In genomic region chr7:37484946-37485345, GRCm38 (mm10) we compare ENCODE assay signal across 27 mouse cellular contexts.
DNase-seq lines count a peak whose midpoint lies in the region; ATAC-seq lines count a peak whose summit lies in the region.
"Had no signal": no experiment of that assay in that cellular context is flagged by ENCODE, and none has a peak within 500 bp of the region (broad histone marks: within the 10 kb centered on the region; RNA-seq: fewer than 3 reads in every experiment).

No protein-coding gene starts in this region.

- no peak overlapping the region for H3K4me3 ChIP-seq in embryonic facial prominence, embryonic 11.5 days (ENCODE audit: low read depth, low read length)
- H3K4me3 ChIP-seq in embryonic facial prominence, embryonic 10.5 days: no peak overlapping the region
- H3K4me3 ChIP-seq in embryonic facial prominence, embryonic 14.5 days (ENCODE audit: low read depth, low read length): no peak overlapping the region
- H3K4me3 ChIP-seq: embryonic facial prominence, embryonic 13.5 days; forebrain, embryonic 13.5 days; forebrain, embryonic 15.5 days had no signal

- H3K27me3 ChIP-seq in embryonic facial prominence, embryonic 11.5 days (ENCODE audit: control insufficient read depth, insufficient read depth, low read length): no peaks in the 10 kb centered on the region
- H3K27me3 ChIP-seq in embryonic facial prominence, embryonic 10.5 days (replicated peaks; ENCODE audit: low read depth, poor library complexity, severe bottlenecking): no peaks in the 10 kb centered on the region
- H3K27me3 ChIP-seq in embryonic facial prominence, embryonic 14.5 days (replicated peaks; ENCODE audit: control insufficient read depth, insufficient read depth, low read length): no peaks in the 10 kb centered on the region; the same call in 1 of the 2 replicates
- H3K27me3 ChIP-seq: CH12.LX; embryonic facial prominence, embryonic 13.5 days; forebrain, embryonic 13.5 days; forebrain, embryonic 15.5 days; Patski had no signal

- no peaks in the 10 kb centered on the region for H3K4me1 ChIP-seq in embryonic facial prominence, embryonic 11.5 days (ENCODE audit: control insufficient read depth, insufficient read depth, low read length)
- H3K4me1 ChIP-seq in embryonic facial prominence, embryonic 10.5 days: peaks cover 20% of the 10 kb centered on the region; the same call in 1 of the 2 replicates
- H3K4me1 ChIP-seq in embryonic facial prominence, embryonic 14.5 days (ENCODE audit: control insufficient read depth, insufficient read depth, low read length): no peaks in the 10 kb centered on the region
- H3K4me1 ChIP-seq: embryonic facial prominence, embryonic 13.5 days had no signal

- H3K4me2 ChIP-seq in embryonic facial prominence, embryonic 11.5 days (ENCODE audit: low read depth, low read length): no peak overlapping the region
- H3K4me2 ChIP-seq in embryonic facial prominence, embryonic 14.5 days (ENCODE audit: low read depth, low read length): no peak overlapping the region
- H3K4me2 ChIP-seq: embryonic facial prominence, embryonic 13.5 days; forebrain, embryonic 13.5 days; forebrain, embryonic 15.5 days had no signal

- WGBS in embryonic facial prominence, embryonic 11.5 days: 64% methylated on average over 3 of the region's 3 CpGs
- WGBS in embryonic facial prominence, embryonic 10.5 days: 74% methylated on average over 3 of the region's 3 CpGs
- 59% methylated on average over 3 of the region's 3 CpGs for WGBS in embryonic facial prominence, embryonic 14.5 days

- peak; percentile 41 for DNase-seq in embryonic facial prominence, embryonic 11.5 days (ENCODE audit: low spot score)
- DNase-seq in embryonic facial prominence, embryonic 10.5 days (ENCODE audit: low spot score): no peak
- DNase-seq in urinary bladder, adult 18-20 months (ENCODE audit: low spot score in 2 of 2): peak; percentile 46 to 77
- DNase-seq in urinary bladder, postnatal 10 days (ENCODE audit: low spot score): no peak
- DNase-seq in embryonic facial prominence, embryonic 14.5 days (ENCODE audit: low spot score): peak; percentile 60
- DNase-seq in urinary bladder, postnatal 25 days (ENCODE audit: low spot score): peak; percentile 29
- DNase-seq in spleen, postnatal 14 days (ENCODE audit: low spot score in 2 of 2): no peak
- DNase-seq in embryo, embryonic 10.5 days (ENCODE audit: low spot score): no peak
- DNase-seq: adrenal gland, adult 8-10 months; adrenal gland, postnatal 14 days; adrenal gland, postnatal 36 days; B cell, adult 2 months; cerebellum, adult 11-12 months; cerebellum, adult 2 months; cerebellum, adult 9-10 months; cerebellum, postnatal 10 days; cerebellum, postnatal 25 days; embryo, embryonic 11 days; forebrain, postnatal 0 days had no signal

- ATAC-seq in embryonic facial prominence, embryonic 11.5 days (replicated peaks; ENCODE audit: insufficient number of reproducible peaks, low FRiP score, low TSS enrichment, low read depth): no peak
- no peak for ATAC-seq in embryonic facial prominence, embryonic 14.5 days (ENCODE audit: low read depth)
- ATAC-seq: activated CD4-positive, CD25-positive, alpha-beta regulatory T cell, adult 4 months; CD4-positive, CD25-positive, alpha-beta regulatory T cell, adult 4 months; forebrain, embryonic 13.5 days; forebrain, embryonic 15.5 days; forebrain, postnatal 0 days; Patski had no signal

- H3K9ac ChIP-seq in embryonic facial prominence, embryonic 11.5 days (replicated peaks; ENCODE audit: low read length): no peak overlapping the region
- no peak overlapping the region for H3K9ac ChIP-seq in embryonic facial prominence, embryonic 14.5 days (ENCODE audit: low read depth, low read length)
- H3K9ac ChIP-seq: embryonic facial prominence, embryonic 13.5 days; forebrain, embryonic 13.5 days; forebrain, embryonic 15.5 days; forebrain, postnatal 0 days had no signal

- H3K36me3 ChIP-seq in embryonic facial prominence, embryonic 11.5 days (replicated peaks; ENCODE audit: control insufficient read depth, insufficient read depth, low read depth, low read length): no peaks in the 10 kb centered on the region
- H3K36me3 ChIP-seq in embryonic facial prominence, embryonic 10.5 days (replicated peaks): peaks cover 7% of the 10 kb centered on the region
- H3K36me3 ChIP-seq in embryonic facial prominence, embryonic 14.5 days (ENCODE audit: control insufficient read depth, insufficient read depth, low read length): no peaks in the 10 kb centered on the region
- H3K36me3 ChIP-seq: embryonic facial prominence, embryonic 13.5 days; forebrain, embryonic 15.5 days; G1E had no signal

- no peak overlapping the region for H3K27ac ChIP-seq in embryonic facial prominence, embryonic 11.5 days (replicated peaks; ENCODE audit: low read depth, low read length)
- H3K27ac ChIP-seq in embryonic facial prominence, embryonic 10.5 days (replicated peaks): no peak overlapping the region
- no peak overlapping the region for H3K27ac ChIP-seq in embryonic facial prominence, embryonic 14.5 days (replicated peaks; ENCODE audit: low read depth, low read length)
- H3K27ac ChIP-seq: embryonic facial prominence, embryonic 13.5 days; forebrain, embryonic 13.5 days; forebrain, embryonic 15.5 days had no signal

- no peaks in the 10 kb centered on the region; the same call in 1 of the 2 replicates for H3K9me3 ChIP-seq in embryonic facial prominence, embryonic 11.5 days (replicated peaks; ENCODE audit: control insufficient read depth, low read length)
- H3K9me3 ChIP-seq in embryonic facial prominence, embryonic 10.5 days: no peaks in the 10 kb centered on the region
- H3K9me3 ChIP-seq in embryonic facial prominence, embryonic 14.5 days (ENCODE audit: control insufficient read depth, low read length): no peaks in the 10 kb centered on the region
- H3K9me3 ChIP-seq: embryonic facial prominence, embryonic 13.5 days; forebrain, embryonic 13.5 days; forebrain, embryonic 15.5 days had no signal

Comparison
In these comparisons a context has a peak if more than half of its experiments do, and no peak if none do; other contexts are left out.
1. DNase-seq: peak in embryonic facial prominence, embryonic 11.5 days (single experiment), urinary bladder, adult 18-20 months (2 of 2), embryonic facial prominence, embryonic 14.5 days (single experiment) and urinary bladder, postnatal 25 days (single experiment); none in embryonic facial prominence, embryonic 10.5 days (single experiment), urinary bladder, postnatal 10 days (single experiment), spleen, postnatal 14 days (0 of 2) and embryo, embryonic 10.5 days (single experiment).